Mouse (Mus musculus) hindbrain, embryonic 16.5 days (tissue): ENCODE measurements around the gene Tfrc. TPM values are rescaled to one million over a fixed set of nuclear protein-coding genes. Genes with fewer than 3 reads are reported as not detected.

Experiments
- ATAC-seq: fragments of 200-750 bp; cut with Nextera tagmentation; 2 replicates; pipeline ENCODE4 v1.8.0; 2017; ENCODE audit warnings: moderate TSS enrichment, moderate library complexity
- H3K27ac ChIP-seq: fragments of 300-500 bp; sonication (generic); 2 replicates; pipeline ENCODE4 v1.5.1; 2014; ENCODE audit warnings: low read depth, mild to moderate bottlenecking, control low read depth, low read length, moderate library complexity
- H3K27me3 ChIP-seq: fragments of 300-500 bp; sonication (generic); replicated peaks from 2 replicates; pipeline ENCODE4 v1.6.1; 2014; ENCODE audit warnings: low read length; ENCODE audit not compliant: control insufficient read depth, insufficient read depth
- H3K36me3 ChIP-seq: fragments of 300-500 bp; sonication (generic); 2 replicates; pipeline ENCODE4 v1.6.1; 2014; ENCODE audit warnings: mild to moderate bottlenecking, low read length, moderate library complexity, mixed read lengths; ENCODE audit not compliant: control insufficient read depth, insufficient read depth
- H3K4me1 ChIP-seq: fragments of 300-500 bp; sonication (generic); 2 replicates; pipeline ENCODE4 v1.6.1; 2014; ENCODE audit warnings: low read depth, low read length; ENCODE audit not compliant: control insufficient read depth, insufficient read depth
- H3K4me2 ChIP-seq: fragments of 300-500 bp; sonication (generic); 2 replicates; pipeline ENCODE4 v1.6.1; 2014; ENCODE audit warnings: mild to moderate bottlenecking, low read length, control low read depth, moderate library complexity
- H3K4me3 ChIP-seq: fragments of 300-500 bp; sonication (generic); 2 replicates; pipeline ENCODE4 v1.5.1; 2014; ENCODE audit warnings: mild to moderate bottlenecking, low read length, control low read depth, moderate library complexity
- H3K9ac ChIP-seq: fragments of 300-500 bp; sonication (generic); 2 replicates; pipeline ENCODE4 v1.6.1; 2014; ENCODE audit warnings: low read depth, mild to moderate bottlenecking, control low read depth, low read length, moderate library complexity
- H3K9me3 ChIP-seq: fragments of 300-500 bp; sonication (generic); 2 replicates; pipeline ENCODE4 v1.6.1; 2014; ENCODE audit warnings: mild to moderate bottlenecking, low read length, moderate library complexity; ENCODE audit not compliant: control insufficient read depth
- WGBS: fragments of 180-500 bp; shearing (Covaris S2); extraction: QIAGEN DNeasy Blood & Tissue Kit; methylation state at CpG from one replicate; pipeline ENCODE4 v1.1.7; 2014; 5-methylcytosine and 5-hydroxymethylcytosine counted together
- polyA plus RNA-seq: library from polyadenylated mRNA; unstranded; fragments of >200 nt; fragmentation: Nextera tagmentation; extraction: Ambion mirVana; gene quantifications from 2 replicates; pipeline ENCODE4 v1.2.1, GENCODE M21; 2015

Tfrc gene
- polyA plus RNA-seq, 1 experiment from 2014 or later: 26.3 TPM

- Histone ChIP-seq H3K4me3 (no peak overlapping the region), H3K27me3 (no peaks in the 10 kb centered on the region; the same call in 1 of the 2 replicates), H3K36me3 (no peaks in the 10 kb centered on the region), H3K4me1 (no peaks in the 10 kb centered on the region), H3K4me2 (no peak overlapping the region), H3K9me3 (no peaks in the 10 kb centered on the region), H3K27ac (no peak overlapping the region), H3K9ac (no peak overlapping the region)
- 81% methylated on average over 8 of the region's 8 CpGs for WGBS
- ATAC-seq: no peak
Observed at GRCm38 (mm10) chr16:32591521-32591920, 17.2 kb upstream of the Tfrc start.

GRCm38 (mm10) chr16:32593283-32593805 lies 15.4 kb upstream of the Tfrc start:
- no peaks in the 10 kb centered on the region for H3K36me3 ChIP-seq
- ATAC-seq: no peak
- H3K4me1 ChIP-seq: no peaks in the 10 kb centered on the region
- H3K4me3 ChIP-seq: no peak overlapping the region
- 90% methylated on average over 5 of the region's 5 CpGs for WGBS
- H3K4me2 ChIP-seq: no peak overlapping the region
- H3K27me3 ChIP-seq: no peaks in the 10 kb centered on the region; the same call in 1 of the 2 replicates
- no peak overlapping the region for H3K27ac ChIP-seq
- no peaks in the 10 kb centered on the region for H3K9me3 ChIP-seq
- H3K9ac ChIP-seq: no peak overlapping the region

- Histone ChIP-seq H3K27ac (no peak overlapping the region), H3K4me2 (no peak overlapping the region), H3K27me3 (no peaks in the 10 kb centered on the region; the same call in 1 of the 2 replicates), H3K9me3 (no peaks in the 10 kb centered on the region), H3K9ac (no peak overlapping the region), H3K4me3 (no peak overlapping the region), H3K4me1 (no peaks in the 10 kb centered on the region), H3K36me3 (no peaks in the 10 kb centered on the region)
- WGBS: 81% methylated on average over 5 of the region's 5 CpGs
- ATAC-seq: no peak
Observed at GRCm38 (mm10) chr16:32593916-32594315, 14.8 kb upstream of the Tfrc start.

GRCm38 (mm10) chr16:32594701-32595100 lies 14.0 kb upstream of the Tfrc start:
- Histone ChIP-seq H3K9ac (no peak overlapping the region), H3K9me3 (no peaks in the 10 kb centered on the region), H3K27ac (no peak overlapping the region), H3K4me2 (no peak overlapping the region), H3K4me3 (no peak overlapping the region), H3K36me3 (no peaks in the 10 kb centered on the region), H3K27me3 (no peaks in the 10 kb centered on the region; the same call in 1 of the 2 replicates), H3K4me1 (no peaks in the 10 kb centered on the region)
- WGBS: 87% methylated on average over 5 of the region's 5 CpGs
- no peak for ATAC-seq

- no peak overlapping the region for H3K4me3 ChIP-seq
- no peak for ATAC-seq
- H3K27me3 ChIP-seq: no peaks in the 10 kb centered on the region
- H3K4me1 ChIP-seq: no peaks in the 10 kb centered on the region
- H3K9ac ChIP-seq: no peak overlapping the region
- H3K36me3 ChIP-seq: no peaks in the 10 kb centered on the region
- H3K27ac ChIP-seq: no peak overlapping the region
- no peak overlapping the region for H3K4me2 ChIP-seq
- no peaks in the 10 kb centered on the region for H3K9me3 ChIP-seq
- 87% methylated on average over 10 of the region's 10 CpGs for WGBS
Observed at GRCm38 (mm10) chr16:32595142-32595855, 13.4 kb upstream of the Tfrc start.

GRCm38 (mm10) chr16:32597909-32598381 lies 10.8 kb upstream of the Tfrc start:
- Histone ChIP-seq H3K4me3 (no peak overlapping the region), H3K9me3 (no peaks in the 10 kb centered on the region), H3K27me3 (no peaks in the 10 kb centered on the region), H3K4me2 (0 out of 2 replicates have a peak overlapping the region, but pooled peaks have one; percentile 10), H3K27ac (peak overlapping the region; percentile 57; the same call in 1 of the 2 replicates), H3K9ac (no peak overlapping the region), H3K4me1 (no peaks in the 10 kb centered on the region), H3K36me3 (no peaks in the 10 kb centered on the region)
- peak; percentile 95 for ATAC-seq
- WGBS: 33% methylated on average over 4 of the region's 4 CpGs

GRCm38 (mm10) chr16:32599151-32599550 lies 9.6 kb upstream of the Tfrc start:
- Histone ChIP-seq H3K27ac (no peak overlapping the region), H3K27me3 (no peaks in the 10 kb centered on the region), H3K4me2 (no peak overlapping the region), H3K9me3 (no peaks in the 10 kb centered on the region), H3K4me3 (no peak overlapping the region), H3K9ac (no peak overlapping the region), H3K4me1 (no peaks in the 10 kb centered on the region), H3K36me3 (no peaks in the 10 kb centered on the region)
- WGBS: 86% methylated on average over 1 of the region's 1 CpGs
- no peak for ATAC-seq

GRCm38 (mm10) chr16:32602193-32602685 lies 6.5 kb upstream of the Tfrc start:
- H3K9ac ChIP-seq: no peak overlapping the region
- H3K9me3 ChIP-seq: no peaks in the 10 kb centered on the region
- H3K36me3 ChIP-seq: no peaks in the 10 kb centered on the region
- no peak for ATAC-seq
- H3K4me1 ChIP-seq: no peaks in the 10 kb centered on the region
- H3K27ac ChIP-seq: no peak overlapping the region
- H3K27me3 ChIP-seq: no peaks in the 10 kb centered on the region
- H3K4me2 ChIP-seq: no peak overlapping the region
- no peak overlapping the region for H3K4me3 ChIP-seq
- 79% methylated on average over 3 of the region's 3 CpGs for WGBS

GRCm38 (mm10) chr16:32607562-32608343 lies 967 bp upstream of the Tfrc start:
- Histone ChIP-seq H3K9me3 (no peaks in the 10 kb centered on the region), H3K4me1 (peaks cover 8% of the 10 kb centered on the region), H3K4me3 (no peak overlapping the region; the same call in 1 of the 2 replicates), H3K27me3 (no peaks in the 10 kb centered on the region), H3K36me3 (no peaks in the 10 kb centered on the region), H3K27ac (no peak overlapping the region; the same call in 1 of the 2 replicates), H3K9ac (no peak overlapping the region; the same call in 1 of the 2 replicates), H3K4me2 (peak overlapping the region; percentile 70)
- ATAC-seq: no peak
- 56% methylated on average over 7 of the region's 7 CpGs for WGBS
